Mouse (Mus musculus) thymus, adult 2 months (tissue): ENCODE results near the gene Plcg2.

ENCODE experiments used
- CTCF ChIP-seq: fragments of 200-500 bp; IDR thresholded peaks from 2 replicates; pipeline ENCODE4 v1.5.1; 2012; ENCODE audit warnings: mild to moderate bottlenecking, control low read depth, low read length, moderate library complexity, borderline replicate concordance; ENCODE audit not compliant: control insufficient read depth, poor library complexity, insufficient read depth; ENCODE audit errors: extremely low read depth
- POLR2A ChIP-seq: fragments of 200-500 bp; IDR thresholded peaks from 2 replicates; pipeline ENCODE4 v1.6.1; 2012; ENCODE audit warnings: mild to moderate bottlenecking, low read length, control low read depth, moderate library complexity; ENCODE audit not compliant: control insufficient read depth, poor library complexity, insufficient read depth; ENCODE audit errors: extremely low read depth

DNA sequence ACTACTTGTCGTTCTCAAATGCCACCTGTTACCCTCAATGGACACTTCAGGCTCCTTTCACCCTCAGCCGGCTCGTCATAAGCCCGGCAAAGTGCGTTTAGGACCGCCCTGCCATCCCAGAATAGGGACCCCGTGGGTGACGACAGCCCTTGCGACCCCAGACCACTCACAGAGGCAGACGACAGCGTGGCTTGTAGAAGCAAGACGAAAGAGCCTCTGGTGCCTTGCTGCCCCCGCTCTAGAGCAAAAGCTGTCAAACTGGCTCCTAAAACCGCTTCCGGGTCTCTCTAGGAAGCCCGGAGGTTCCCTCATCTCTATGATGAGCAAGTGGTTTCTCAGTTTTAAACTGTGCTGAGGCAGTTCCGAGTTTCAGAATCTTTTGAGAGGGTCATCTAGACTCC is 175.3 kb downstream of the Plcg2 start, which contains the start of gene Sdr42e1:
- no peak for TF ChIP-seq CTCF
- no peak for TF ChIP-seq POLR2A
